Mouse (Mus musculus): ENCODE results near the gene Smchd1. TPM values are rescaled to one million over a fixed set of nuclear protein-coding genes. Genes with fewer than 3 reads are reported as not detected.

Gene Smchd1
- polyA plus RNA-seq (2014; fragmentation: Illumina TruSeq; extraction: RNeasy Lipid Tissue Mini Kit (QIAGEN cat#74804); ENCODE audit: low read depth, low replicate concordance) = 16.6 TPM

DNA sequence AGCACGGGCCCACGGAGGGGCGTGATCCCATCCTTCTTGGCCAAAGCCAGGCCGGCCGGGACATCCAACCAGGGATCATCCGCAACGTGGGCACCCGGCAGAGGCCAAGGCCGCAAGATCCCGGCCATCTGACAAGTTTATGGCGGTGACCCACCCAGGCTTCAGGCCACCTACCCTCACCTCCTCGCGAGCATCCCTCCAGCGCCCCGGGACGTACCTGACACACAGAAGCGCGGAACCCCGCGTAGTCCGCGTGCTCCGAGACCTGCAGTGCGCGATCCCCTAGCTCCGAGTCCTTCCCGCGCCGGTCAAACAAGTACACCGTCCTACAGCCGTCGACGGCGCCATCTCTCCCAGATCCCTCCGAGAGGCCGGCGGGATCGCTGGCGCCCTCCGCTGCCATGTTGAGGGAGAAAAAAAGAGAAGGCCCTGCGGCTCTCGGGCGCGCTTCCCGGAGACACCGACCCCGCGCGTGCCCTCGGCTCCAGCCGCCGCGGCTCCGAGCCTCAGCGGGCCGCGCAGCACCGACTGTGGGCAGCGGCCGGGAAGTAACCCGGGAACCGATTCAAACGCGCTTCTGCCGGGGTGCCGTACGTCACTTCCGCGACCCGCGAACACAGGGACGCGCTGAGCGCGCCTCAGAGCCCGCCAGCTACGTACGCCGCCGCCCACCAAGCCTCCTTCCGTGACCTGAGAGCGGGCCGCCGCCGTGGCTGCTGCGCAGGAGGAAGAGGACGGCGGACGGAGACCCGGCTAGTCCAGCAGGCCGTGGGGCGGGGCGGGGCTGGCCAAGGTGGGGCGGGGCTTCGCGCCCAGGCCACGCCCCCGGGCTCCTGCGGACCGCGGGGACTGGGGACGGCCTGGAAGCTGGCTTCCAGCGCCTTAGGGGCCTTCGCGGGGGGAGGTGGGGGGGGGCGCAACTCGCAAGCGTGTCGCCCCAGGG lies at the start of gene Smchd1:
Smchd1 (minus strand) TSS at position 582 of the 943 bp plus-strand sequence.

DNA sequence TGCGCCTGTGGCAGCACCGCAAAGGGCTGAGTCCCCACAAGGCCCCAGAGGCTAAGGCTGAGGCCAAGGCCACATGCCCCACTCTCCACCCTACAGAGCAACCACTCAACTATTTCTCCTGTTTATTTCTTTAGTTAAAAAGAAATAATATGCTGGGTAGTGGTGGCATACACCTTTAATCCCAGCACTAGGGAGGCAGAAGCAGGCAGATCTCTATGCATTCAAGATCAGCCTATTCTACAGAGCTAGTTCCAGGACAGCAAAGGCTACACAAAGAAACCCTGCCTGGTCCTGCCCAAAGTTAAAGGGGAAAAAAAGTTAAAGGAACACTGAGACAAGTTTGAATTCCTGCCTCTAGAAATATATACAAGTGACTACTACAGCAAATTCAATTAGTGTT lies 15.3 kb downstream of the Smchd1 start, which contains the start of gene Gm4707:
Gm4707 (minus strand) TSS at position 101 of the 400 bp plus-strand sequence.

DNA sequence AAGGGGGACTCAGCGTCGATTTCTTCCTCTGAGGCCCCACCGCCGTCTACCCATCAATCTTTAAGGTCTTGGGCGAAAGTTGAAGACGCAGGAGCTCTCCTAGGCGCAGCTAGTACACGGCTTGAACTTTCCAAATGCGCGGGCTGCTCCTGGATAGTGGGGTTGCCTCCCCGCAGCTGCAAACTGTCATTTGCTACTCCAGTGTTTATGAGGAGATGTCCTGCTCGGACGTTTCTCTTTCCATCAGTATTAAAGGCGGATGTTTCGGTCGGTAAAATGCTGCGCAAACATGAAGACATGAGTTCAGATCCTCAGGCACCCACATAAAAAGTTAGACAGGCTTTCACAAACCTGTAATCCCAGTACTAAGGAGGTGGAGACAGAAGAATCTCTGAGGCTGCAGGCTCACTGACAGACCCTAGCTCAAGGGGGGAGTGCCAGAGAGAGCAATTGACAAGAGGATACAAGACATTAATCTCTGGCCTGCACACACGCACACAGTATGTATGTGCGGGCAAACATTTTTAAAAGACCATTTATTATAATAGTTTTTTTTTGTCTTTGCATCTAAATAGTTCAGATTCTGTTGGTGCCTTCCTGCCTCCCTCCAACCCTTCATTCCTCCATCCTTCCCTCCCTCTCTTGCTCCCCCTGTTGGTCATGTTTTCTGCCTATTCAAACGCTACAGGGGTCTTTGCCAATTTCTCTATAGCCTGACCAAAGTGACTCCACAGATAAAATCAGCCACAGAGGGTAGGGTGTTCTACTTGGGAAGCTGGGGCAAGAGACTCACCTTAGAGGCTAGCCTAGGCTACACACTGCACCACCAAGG lies 163.6 kb downstream of the Smchd1 start, which contains the start of gene Emilin2:
Emilin2 (minus strand) TSS at position 639 of the 832 bp plus-strand sequence.

Other genes with a start within 250 kb of the Smchd1 start
- gene Emilin2, start 163.4 kb downstream of the Smchd1 start, polyA plus RNA-seq (2014; fragmentation: Illumina TruSeq; extraction: RNeasy Lipid Tissue Mini Kit (QIAGEN cat#74804); ENCODE audit: low read depth, low replicate concordance) = 1.0 TPM
- not detected for gene Gm4707, start 15.4 kb downstream of the Smchd1 start, polyA plus RNA-seq (2014; fragmentation: Illumina TruSeq; extraction: RNeasy Lipid Tissue Mini Kit (QIAGEN cat#74804); ENCODE audit: low read depth, low replicate concordance)
- 0.34 TPM for gene Ndc80, start 51.5 kb upstream of the Smchd1 start, polyA plus RNA-seq (2014; fragmentation: Illumina TruSeq; extraction: RNeasy Lipid Tissue Mini Kit (QIAGEN cat#74804); ENCODE audit: low read depth, low replicate concordance)
- gene Spdya, start 76.7 kb upstream of the Smchd1 start, polyA plus RNA-seq (2014; fragmentation: Illumina TruSeq; extraction: RNeasy Lipid Tissue Mini Kit (QIAGEN cat#74804); ENCODE audit: low read depth, low replicate concordance) = not detected
- 41.4 TPM for gene Wdr43, start 140.6 kb upstream of the Smchd1 start, polyA plus RNA-seq (2014; fragmentation: Illumina TruSeq; extraction: RNeasy Lipid Tissue Mini Kit (QIAGEN cat#74804); ENCODE audit: low read depth, low replicate concordance)
- not detected for gene Togaram2, start 197.9 kb upstream of the Smchd1 start, polyA plus RNA-seq (2014; fragmentation: Illumina TruSeq; extraction: RNeasy Lipid Tissue Mini Kit (QIAGEN cat#74804); ENCODE audit: low read depth, low replicate concordance)

All from liver, adult 10 weeks (tissue).